Mouse (Mus musculus) CD4-positive naive resting alpha-beta T cell, adult 76 days (primary cell): ENCODE results near the gene Dph7. TPM values are rescaled to one million over a fixed set of nuclear protein-coding genes. Genes with fewer than 3 reads are reported as not detected.

Experiments used
- total RNA-seq: library from RNA; stranded (reverse); gene quantifications from one replicate; pipeline ENCODE4 v1.2.4, GENCODE M21; 2023

Dph7 gene
- 14.7 TPM for total RNA-seq

DNA sequence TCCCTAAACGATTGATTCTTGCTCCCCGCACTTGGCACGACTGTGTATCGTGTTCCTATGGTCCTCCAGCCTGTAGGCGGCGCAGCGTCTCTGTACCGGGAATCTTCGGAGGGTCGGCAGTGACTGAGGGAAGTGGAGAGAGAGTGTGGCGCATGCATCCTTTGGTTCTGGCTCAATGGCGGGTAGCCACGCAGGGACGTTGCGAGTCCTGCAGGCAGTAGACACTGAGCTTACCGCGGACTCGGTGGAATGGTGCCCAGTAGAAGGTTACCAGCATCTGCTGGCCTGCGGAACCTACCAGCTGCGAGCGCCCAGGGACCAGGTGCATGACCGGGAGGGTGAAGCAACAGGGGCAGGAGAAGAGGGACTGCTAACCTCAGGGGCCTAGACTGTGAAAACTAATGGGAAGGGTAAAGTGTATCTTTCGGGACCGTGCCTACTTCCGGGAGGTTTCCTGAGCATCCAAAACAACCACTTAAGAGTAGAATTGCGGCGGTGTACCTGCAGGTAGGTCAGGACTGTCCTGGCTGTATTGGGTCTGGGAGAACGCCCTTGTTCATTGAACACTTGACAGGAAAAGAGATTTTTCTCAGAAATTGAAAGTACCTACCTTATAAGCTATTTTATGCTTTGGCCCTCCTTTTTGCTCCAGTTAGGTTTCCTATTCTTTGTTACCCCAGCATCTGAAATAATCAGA is at the start of gene Dph7:
Gene Dph7, plus strand, starts transcription at position 97 of the 697 bp plus-strand sequence.

DNA sequence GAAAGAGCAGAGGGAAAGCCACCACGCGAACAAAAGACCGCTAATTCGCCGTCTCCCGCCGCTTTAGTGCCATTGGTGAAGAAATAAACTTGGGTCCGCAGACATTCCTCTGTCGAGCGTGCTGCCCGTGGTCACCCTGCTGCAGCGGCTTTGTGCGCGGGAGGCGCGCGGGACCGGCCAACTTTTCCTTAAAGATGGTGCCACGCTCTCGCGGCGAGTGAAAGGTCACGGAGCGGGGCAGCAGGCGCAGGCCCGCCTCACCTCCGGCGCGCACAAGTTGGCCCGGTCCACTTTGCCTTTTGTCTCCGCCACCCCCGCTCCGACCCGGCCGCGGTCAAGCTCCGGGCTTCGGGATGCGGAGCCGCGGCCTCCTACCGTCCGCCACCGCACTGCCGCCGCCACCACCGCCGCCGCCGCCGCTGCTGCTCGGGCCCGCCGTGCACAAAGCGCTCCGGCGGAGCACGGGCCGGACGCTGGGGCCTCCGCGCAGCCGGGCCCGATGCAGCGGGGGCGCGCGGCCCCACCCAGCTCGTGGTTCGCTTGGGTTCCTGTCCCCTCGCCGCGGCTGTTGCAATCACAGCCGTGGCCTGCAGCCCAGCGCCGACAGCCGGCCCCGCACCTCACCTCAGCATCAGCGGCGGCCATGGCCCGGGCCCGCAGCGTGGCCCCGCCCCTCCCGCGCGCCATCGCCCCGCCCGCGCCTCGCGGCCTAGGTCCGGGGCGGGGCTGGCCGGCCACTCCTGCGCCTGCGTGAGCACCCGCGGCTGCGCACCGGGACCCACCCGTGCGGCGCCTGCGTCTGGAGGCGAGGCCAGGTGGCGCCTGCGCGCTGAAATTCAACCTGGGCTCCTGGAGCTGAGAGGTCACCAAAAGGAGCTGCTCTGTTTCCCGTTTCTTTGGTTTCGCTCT is 43.0 kb upstream of the Dph7 start, which contains the start of gene Ehmt1:
Gene Ehmt1, minus strand, starts transcription at position 685 of the 909 bp plus-strand sequence.

DNA sequence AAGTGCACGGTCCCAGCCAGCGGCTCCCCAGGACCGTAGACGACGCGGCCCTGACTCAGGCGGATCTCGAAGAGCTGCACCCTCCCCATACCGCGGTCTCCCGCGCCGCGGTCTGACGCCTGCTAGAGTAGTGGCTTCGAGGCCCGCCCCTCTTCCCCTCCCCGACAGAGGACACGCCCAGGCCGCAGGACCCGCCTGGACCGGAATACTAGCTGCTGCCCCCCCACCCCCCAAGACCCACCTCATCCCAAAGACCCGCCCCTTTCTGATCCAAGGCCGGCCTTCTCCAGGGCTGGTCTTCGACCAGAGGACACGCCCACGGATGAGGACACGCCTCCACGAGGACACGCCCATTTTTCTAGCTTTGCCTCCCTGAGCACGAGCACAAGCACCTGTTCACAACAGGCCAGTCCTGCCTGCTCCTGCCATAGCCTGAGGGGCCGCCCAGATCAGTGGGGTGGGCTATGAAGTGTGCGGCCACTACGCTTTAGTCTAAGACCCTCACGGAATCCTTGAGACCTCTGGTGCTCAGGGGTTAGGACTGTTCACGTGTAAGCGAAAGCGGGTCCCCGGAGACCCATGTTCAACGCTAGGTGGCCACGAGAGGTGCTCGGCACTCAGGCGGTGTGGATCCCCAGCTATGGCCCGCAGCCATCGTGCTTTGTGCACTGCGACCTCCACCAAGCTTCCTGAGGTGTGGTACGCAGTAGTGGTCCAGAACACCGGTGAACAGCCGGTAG is 27.0 kb upstream of the Dph7 start, which contains the start of gene Arrdc1:
Gene Arrdc1, minus strand, starts transcription at position 196 of the 740 bp plus-strand sequence.

DNA sequence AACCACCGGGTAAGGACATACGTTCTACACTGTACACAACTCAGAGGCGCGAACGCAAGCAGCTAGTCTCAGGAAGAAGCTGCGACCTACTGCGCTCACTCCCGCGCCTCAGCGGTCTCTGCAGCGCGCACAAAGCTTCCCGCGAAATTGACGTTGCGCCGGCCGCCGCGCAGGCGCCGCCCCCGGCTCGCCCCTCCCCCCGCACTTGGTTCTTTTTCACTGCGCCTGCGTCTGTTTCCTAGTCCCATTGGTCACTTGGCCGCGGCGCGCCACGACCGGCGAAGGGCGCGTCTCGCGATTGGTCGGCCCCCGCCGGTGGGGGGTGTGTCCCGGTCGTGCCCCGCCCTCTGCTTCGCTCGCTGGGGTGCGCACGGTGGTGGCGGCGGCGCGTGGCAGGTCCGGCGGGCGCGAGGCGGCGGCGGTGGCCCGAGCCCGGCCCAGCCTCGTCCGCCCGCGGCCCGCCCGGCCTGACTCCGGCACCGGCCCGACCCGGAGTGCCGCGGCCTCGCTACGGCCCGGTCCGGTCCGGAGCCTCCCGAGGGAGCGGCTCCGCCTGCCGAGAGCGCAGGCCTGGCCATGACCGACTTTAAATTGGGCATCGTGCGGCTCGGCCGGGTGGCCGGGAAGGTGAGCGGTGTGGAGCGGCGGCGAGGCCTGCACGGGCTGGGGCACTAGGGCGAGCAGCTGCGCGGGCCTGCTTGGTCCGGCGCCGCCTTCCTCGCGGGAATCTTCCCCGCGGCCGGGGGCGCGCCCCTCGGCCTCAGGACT is 12.6 kb upstream of the Dph7 start, which contains the start of gene Zmynd19:
Gene Zmynd19, plus strand, starts transcription at position 372 of the 768 bp plus-strand sequence.

DNA sequence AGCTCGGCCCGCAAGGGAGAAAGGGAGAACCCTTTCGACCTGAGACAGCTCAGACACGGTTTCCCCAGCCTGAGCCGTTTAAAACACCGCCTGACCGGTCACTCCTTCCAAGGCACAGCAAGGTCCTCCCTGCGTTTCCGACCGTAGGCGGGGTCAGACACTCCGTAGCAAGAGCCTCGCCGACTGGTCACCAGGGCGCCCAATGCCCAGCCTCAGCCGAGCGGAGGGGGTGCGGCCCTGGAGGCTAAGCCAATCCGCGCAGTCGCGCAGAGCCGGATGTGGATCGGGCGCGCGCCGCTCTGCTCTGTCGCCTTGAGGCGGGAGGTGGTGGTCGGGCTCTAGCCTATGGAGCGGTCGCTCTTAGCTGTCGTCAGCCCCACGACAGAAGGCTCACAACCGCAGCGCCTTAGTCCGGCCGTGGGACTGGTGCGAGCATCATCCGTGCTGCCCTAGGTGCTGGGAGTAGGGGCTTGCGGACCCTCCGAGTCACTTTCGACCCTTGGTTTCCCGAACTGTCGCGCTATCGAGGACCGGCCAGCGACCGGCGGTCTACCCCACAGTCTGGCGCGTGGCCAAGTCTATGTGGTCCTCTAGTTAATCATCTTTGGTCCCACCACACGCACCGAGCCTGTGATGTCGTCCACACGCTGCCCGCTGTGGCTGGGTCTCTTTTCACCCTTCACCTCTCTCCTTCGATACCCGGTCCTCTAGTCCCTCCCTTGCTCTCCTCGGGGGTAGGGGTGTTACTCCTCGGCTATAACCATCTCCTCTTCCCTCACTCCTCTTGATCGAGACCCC is 12.9 kb downstream of the Dph7 start, which contains the start of gene Mrpl41:
Gene Mrpl41, minus strand, starts transcription at position 193 of the 798 bp plus-strand sequence.

DNA sequence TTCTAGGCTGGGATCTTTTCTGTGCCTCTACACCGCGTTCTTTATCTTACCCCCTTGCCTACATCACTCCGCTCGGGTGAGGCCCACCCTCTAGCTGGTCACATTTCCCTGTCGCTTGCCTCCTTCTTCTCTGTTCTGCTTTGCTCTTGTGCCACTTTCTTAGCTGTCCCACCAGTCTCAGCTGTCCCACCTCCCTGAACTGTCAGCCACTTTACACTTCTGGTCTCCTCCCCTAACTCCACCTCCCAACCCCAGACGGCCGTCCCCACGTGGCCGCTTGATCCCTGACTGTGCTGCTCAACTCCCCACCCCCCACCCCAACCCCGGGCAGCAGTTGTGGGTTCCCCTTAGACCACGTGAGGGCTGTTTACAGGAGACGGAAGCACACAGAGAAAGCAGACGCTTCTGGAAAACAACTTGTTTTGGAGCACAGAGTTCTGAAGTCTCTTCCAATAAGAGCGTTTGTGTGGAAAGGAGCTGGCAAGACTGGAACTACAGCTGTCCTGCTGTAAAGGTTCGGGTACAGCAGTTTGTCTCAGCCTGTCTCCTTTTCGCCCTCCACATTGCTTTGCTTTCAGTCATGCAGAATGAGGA is 13.6 kb downstream of the Dph7 start, which contains the start of gene Pnpla7:
Gene Pnpla7, plus strand, starts transcription at position 330 of the 594 bp plus-strand sequence.

Other genes with a start within 250 kb of the Dph7 start
- gene Cacna1b, start 199.2 kb upstream of the Dph7 start, total RNA-seq: not detected
- 126 TPM for gene Ehmt1, start 42.8 kb upstream of the Dph7 start, total RNA-seq
- gene Arrdc1, start 27.1 kb upstream of the Dph7 start, total RNA-seq: 107 TPM
- 16.0 TPM for gene Zmynd19, start 12.6 kb upstream of the Dph7 start, total RNA-seq
- gene Mrpl41, start 12.7 kb downstream of the Dph7 start, total RNA-seq: 23.9 TPM
- 153 TPM for gene Pnpla7, start 13.6 kb downstream of the Dph7 start, total RNA-seq
- 29.2 TPM for gene Nsmf, start 92.0 kb downstream of the Dph7 start, total RNA-seq
- not detected for gene Entpd8, start 117.9 kb downstream of the Dph7 start, total RNA-seq
- gene Noxa1, start 132.7 kb downstream of the Dph7 start, total RNA-seq: not detected
- gene Nrarp, start 218.4 kb downstream of the Dph7 start, total RNA-seq: 7.0 TPM
- gene Tor4a, start 234.5 kb downstream of the Dph7 start, total RNA-seq: 14.4 TPM
- 53.8 TPM for gene Nelfb, start 249.1 kb downstream of the Dph7 start, total RNA-seq